Comparison of ENCODE assay signal across 27 mouse cellular contexts in genomic region chr5:125457538-125457937, GRCm38 (mm10). TPM values are rescaled to one million over a fixed set of nuclear protein-coding genes. Genes with fewer than 3 reads are reported as not detected.
DNase-seq lines count a peak whose midpoint lies in the region; ATAC-seq and TF ChIP-seq lines count a peak whose summit lies in the region.
"Had no signal": no experiment of that assay in that cellular context is flagged by ENCODE, and none has a peak within 500 bp of the region (broad histone marks: within the 10 kb centered on the region; RNA-seq: fewer than 3 reads in every experiment).

No protein-coding gene starts in this region.

- H3K9me3 ChIP-seq in MEL (replicated peaks; ENCODE audit: insufficient read depth, low read length): no peaks in the 10 kb centered on the region
- no peaks in the 10 kb centered on the region for H3K9me3 ChIP-seq in liver, embryonic 11.5 days (ENCODE audit: control insufficient read depth, low read length)
- H3K9me3 ChIP-seq in liver, embryonic 14.5 days (ENCODE audit: control insufficient read depth, low read length): no peaks in the 10 kb centered on the region
- H3K9me3 ChIP-seq in liver, postnatal 0 days (ENCODE audit: low read length): no peaks in the 10 kb centered on the region
- H3K9me3 ChIP-seq in kidney, embryonic 15.5 days (replicated peaks): no peaks in the 10 kb centered on the region
- H3K9me3 ChIP-seq in kidney, embryonic 14.5 days (ENCODE audit: control insufficient read depth, low read length): no peaks in the 10 kb centered on the region
- H3K9me3 ChIP-seq: embryonic facial prominence, embryonic 12.5 days; embryonic facial prominence, embryonic 15.5 days; forebrain, embryonic 13.5 days; heart, embryonic 10.5 days; heart, embryonic 13.5 days; hindbrain, embryonic 12.5 days; hindbrain, embryonic 15.5 days had no signal

- H3K4me2 ChIP-seq in liver, embryonic 11.5 days: peak overlapping the region; percentile 36
- peak overlapping the region; percentile 32 for H3K4me2 ChIP-seq in liver, embryonic 14.5 days (ENCODE audit: low read depth)
- no peak overlapping the region for H3K4me2 ChIP-seq in liver, postnatal 0 days (ENCODE audit: low read depth, low read length)
- H3K4me2 ChIP-seq in kidney, embryonic 15.5 days: no peak overlapping the region
- no peak overlapping the region for H3K4me2 ChIP-seq in kidney, embryonic 14.5 days (replicated peaks; ENCODE audit: low read depth, low read length)
- H3K4me2 ChIP-seq: embryonic facial prominence, embryonic 12.5 days; embryonic facial prominence, embryonic 15.5 days; forebrain, embryonic 13.5 days; heart, embryonic 13.5 days; hindbrain, embryonic 12.5 days; hindbrain, embryonic 15.5 days had no signal

- TF ChIP-seq POLR2A in MEL (IDR thresholded peaks at IDR 0.05; ENCODE audit: control insufficient read depth in 1 of 2, insufficient read depth in 1 of 2, low read depth in 1 of 2, low read length in 2 of 2, poor library complexity in 1 of 2): no peak

- peak overlapping the region; percentile 38 for H3K27ac ChIP-seq in MEL (ENCODE audit: control insufficient read depth, low read depth, low read length)
- no peak overlapping the region; the same call in 1 of the 2 replicates for H3K27ac ChIP-seq in liver, embryonic 11.5 days (ENCODE audit: low read depth, low read length)
- H3K27ac ChIP-seq in liver, embryonic 14.5 days: no peak overlapping the region; the same call in 1 of the 2 replicates
- no peak overlapping the region for H3K27ac ChIP-seq in liver, postnatal 0 days (ENCODE audit: low read depth)
- no peak overlapping the region for H3K27ac ChIP-seq in kidney, embryonic 15.5 days
- H3K27ac ChIP-seq in kidney, embryonic 14.5 days (ENCODE audit: low read depth, low read length): no peak overlapping the region
- H3K27ac ChIP-seq: embryonic facial prominence, embryonic 12.5 days; embryonic facial prominence, embryonic 15.5 days; forebrain, embryonic 13.5 days; heart, adult 2 months; heart, embryonic 10.5 days; heart, embryonic 13.5 days; hindbrain, embryonic 12.5 days; hindbrain, embryonic 15.5 days had no signal

- TF ChIP-seq RAD21 in MEL (IDR thresholded peaks at IDR 0.05; ENCODE audit: low read depth, low read length): no peak

- H3K79me2 ChIP-seq in MEL (ENCODE audit: control insufficient read depth, insufficient read depth, low read length, poor library complexity): peaks cover 9% of the 10 kb centered on the region; the same call in 1 of the 2 replicates

- no peak overlapping the region for H3K9ac ChIP-seq in MEL (ENCODE audit: control insufficient read depth, low read depth, low read length, poor library complexity, severe bottlenecking)
- no peak overlapping the region for H3K9ac ChIP-seq in liver, embryonic 11.5 days (ENCODE audit: low read depth, low read length)
- H3K9ac ChIP-seq in liver, embryonic 14.5 days (replicated peaks): no peak overlapping the region
- H3K9ac ChIP-seq in liver, postnatal 0 days (replicated peaks): no peak overlapping the region
- H3K9ac ChIP-seq in kidney, embryonic 15.5 days: no peak overlapping the region
- H3K9ac ChIP-seq in kidney, embryonic 14.5 days (ENCODE audit: low read depth, low read length): no peak overlapping the region
- H3K9ac ChIP-seq: embryonic facial prominence, embryonic 12.5 days; embryonic facial prominence, embryonic 15.5 days; forebrain, embryonic 13.5 days; heart, embryonic 13.5 days; hindbrain, embryonic 12.5 days; hindbrain, embryonic 15.5 days had no signal

- DNase-seq in MEL (ENCODE audit: low read depth, low spot score): peak; percentile 42
- DNase-seq in liver, embryonic 11.5 days (ENCODE audit: low spot score): no peak
- DNase-seq in liver, embryonic 14.5 days (ENCODE audit: low read depth in 3 of 3, low spot score in 3 of 3): peak in 1 of 3 experiments; percentile 37
- no peak for DNase-seq in liver, postnatal 0 days
- DNase-seq in kidney, adult 18-20 months: no peak
- no peak for DNase-seq in cerebellum, adult 11 months
- DNase-seq: adrenal gland, postnatal 10 days; adrenal gland, postnatal 36 days; B cell, adult 2 months; cerebellum, adult 2 months; cerebellum, adult 9-11 months; cerebellum, postnatal 25 days; gastrocnemius, postnatal 10 days; gastrocnemius, postnatal 36 days; heart, adult 2 months had no signal

- H3K4me3 ChIP-seq in MEL (ENCODE audit: control insufficient read depth in 1 of 2, insufficient read depth in 1 of 2, low read depth in 2 of 2, low read length in 2 of 2): no peak overlapping the region
- H3K4me3 ChIP-seq in liver, embryonic 11.5 days (ENCODE audit: low read depth, low read length): no peak overlapping the region
- no peak overlapping the region for H3K4me3 ChIP-seq in liver, embryonic 14.5 days (ENCODE audit: insufficient read depth in 1 of 2, low read depth in 2 of 2, low read length in 2 of 2)
- no peak overlapping the region for H3K4me3 ChIP-seq in liver, postnatal 0 days (ENCODE audit: low read depth, low read length)
- no peak overlapping the region for H3K4me3 ChIP-seq in kidney, embryonic 15.5 days (replicated peaks)
- H3K4me3 ChIP-seq in kidney, embryonic 14.5 days (ENCODE audit: low read length): no peak overlapping the region
- H3K4me3 ChIP-seq: embryonic facial prominence, embryonic 12.5 days; embryonic facial prominence, embryonic 15.5 days; forebrain, embryonic 13.5 days; heart, adult 2 months; heart, embryonic 10.5 days; heart, embryonic 13.5 days; hindbrain, embryonic 12.5 days; hindbrain, embryonic 15.5 days had no signal

- TF ChIP-seq EP300 in MEL (IDR thresholded peaks at IDR 0.05; ENCODE audit: low read depth in 1 of 2, low read length in 2 of 2): peak; percentile 75 to 87
- peak; percentile 61 for TF ChIP-seq EP300 in liver, embryonic 14.5 days (IDR thresholded peaks at IDR 0.05; ENCODE audit: low read depth)
- peak; percentile 40; the same call in 1 of the 2 replicates for TF ChIP-seq EP300 in liver, postnatal 0 days (IDR thresholded peaks at IDR 0.05; ENCODE audit: low read depth)

- H3K4me1 ChIP-seq in MEL (ENCODE audit: control insufficient read depth in 1 of 2, insufficient read depth in 2 of 2, low read length in 2 of 2): peaks cover 21 to 40% of the 10 kb centered on the region in 2 experiments
- H3K4me1 ChIP-seq in liver, embryonic 11.5 days (replicated peaks; ENCODE audit: control insufficient read depth, insufficient read depth, low read length): peaks cover 18% of the 10 kb centered on the region
- H3K4me1 ChIP-seq in liver, embryonic 14.5 days (replicated peaks; ENCODE audit: control insufficient read depth in 2 of 2, insufficient read depth in 2 of 2, low read length in 1 of 2): peaks cover 21 to 24% of the 10 kb centered on the region in 2 experiments
- peaks cover 9% of the 10 kb centered on the region; the same call in 1 of the 2 replicates for H3K4me1 ChIP-seq in liver, postnatal 0 days (ENCODE audit: insufficient read depth)
- H3K4me1 ChIP-seq in kidney, embryonic 15.5 days: no peaks in the 10 kb centered on the region
- H3K4me1 ChIP-seq in kidney, embryonic 14.5 days (ENCODE audit: control insufficient read depth, insufficient read depth, low read length): no peaks in the 10 kb centered on the region
- H3K4me1 ChIP-seq: embryonic facial prominence, embryonic 12.5 days; embryonic facial prominence, embryonic 15.5 days; forebrain, embryonic 13.5 days; heart, embryonic 10.5 days; heart, embryonic 13.5 days; hindbrain, embryonic 12.5 days; hindbrain, embryonic 15.5 days had no signal

- ATAC-seq in liver, embryonic 11.5 days (replicated peaks; ENCODE audit: low FRiP score): peak; percentile 48
- peak; percentile 64 for ATAC-seq in liver, embryonic 14.5 days (ENCODE audit: insufficient read depth)
- ATAC-seq in liver, postnatal 0 days: no peak
- no peak for ATAC-seq in kidney, embryonic 15.5 days (replicated peaks; ENCODE audit: low FRiP score)
- ATAC-seq in kidney, embryonic 14.5 days (ENCODE audit: low FRiP score, low TSS enrichment): no peak
- ATAC-seq: forebrain, embryonic 13.5 days; forebrain, embryonic 16.5 days; Patski had no signal

- TF ChIP-seq CTCF in MEL (IDR thresholded peaks at IDR 0.05 in 2 of 3, conservative IDR thresholded peaks at IDR 0.05 in 1 of 3; ENCODE audit: control insufficient read depth in 1 of 3, insufficient read depth in 1 of 3, low read depth in 2 of 3, low read length in 3 of 3, poor library complexity in 1 of 3, severe bottlenecking in 1 of 3): no peak
- TF ChIP-seq CTCF in liver, embryonic 14.5 days (IDR thresholded peaks at IDR 0.05; ENCODE audit: low read depth): no peak
- TF ChIP-seq CTCF in liver, postnatal 0 days (IDR thresholded peaks at IDR 0.05; ENCODE audit: low read depth): no peak

- 61% methylated on average over 6 of the region's 6 CpGs for WGBS in liver, embryonic 11.5 days
- 14% methylated on average over 6 of the region's 6 CpGs for WGBS in liver, embryonic 14.5 days (ENCODE audit: insufficient replicate concordance)
- WGBS in liver, postnatal 0 days (ENCODE audit: insufficient replicate concordance): 45% methylated on average over 6 of the region's 6 CpGs
- 85% methylated on average over 6 of the region's 6 CpGs for WGBS in kidney, embryonic 15.5 days
- WGBS in kidney, embryonic 14.5 days: 90% methylated on average over 6 of the region's 6 CpGs

- H3K36me3 ChIP-seq in MEL (ENCODE audit: control insufficient read depth in 1 of 2, insufficient read depth in 2 of 2, low read length in 2 of 2): peaks cover 6 to 48% of the 10 kb centered on the region in 2 experiments
- H3K36me3 ChIP-seq in liver, embryonic 11.5 days (ENCODE audit: control insufficient read depth, insufficient read depth, low read length): peaks cover 14% of the 10 kb centered on the region; the same call in 1 of the 2 replicates
- H3K36me3 ChIP-seq in liver, embryonic 14.5 days (replicated peaks; ENCODE audit: control insufficient read depth, insufficient read depth, low read depth): peaks cover 3% of the 10 kb centered on the region; the same call in 1 of the 2 replicates
- peaks cover 13% of the 10 kb centered on the region; the same call in 1 of the 2 replicates for H3K36me3 ChIP-seq in liver, postnatal 0 days (replicated peaks; ENCODE audit: insufficient read depth, low read length)
- peaks cover 34% of the 10 kb centered on the region for H3K36me3 ChIP-seq in kidney, embryonic 15.5 days
- H3K36me3 ChIP-seq in kidney, embryonic 14.5 days (ENCODE audit: control insufficient read depth, insufficient read depth, low read length): peaks cover 16% of the 10 kb centered on the region; the same call in 1 of the 2 replicates

- H3K27me3 ChIP-seq in MEL (ENCODE audit: control insufficient read depth in 1 of 2, insufficient read depth in 2 of 2, low read length in 2 of 2): no peaks in the 10 kb centered on the region
- no peaks in the 10 kb centered on the region for H3K27me3 ChIP-seq in liver, embryonic 11.5 days (replicated peaks; ENCODE audit: control insufficient read depth, insufficient read depth, low read length)
- H3K27me3 ChIP-seq in liver, embryonic 14.5 days (ENCODE audit: control insufficient read depth, insufficient read depth, low read length): no peaks in the 10 kb centered on the region
- H3K27me3 ChIP-seq in liver, postnatal 0 days (ENCODE audit: insufficient read depth, low read length): no peaks in the 10 kb centered on the region
- H3K27me3 ChIP-seq in kidney, embryonic 15.5 days: no peaks in the 10 kb centered on the region
- H3K27me3 ChIP-seq in kidney, embryonic 14.5 days (ENCODE audit: control insufficient read depth, insufficient read depth, low read length): no peaks in the 10 kb centered on the region
- H3K27me3 ChIP-seq: CH12.LX; embryonic facial prominence, embryonic 12.5 days; embryonic facial prominence, embryonic 15.5 days; forebrain, embryonic 13.5 days; heart, embryonic 13.5 days; hindbrain, embryonic 12.5 days; hindbrain, embryonic 15.5 days; Patski had no signal

RNA-seq across cellular contexts. Expression of gene Bri3bp, which starts 16.2 kb away (rescaled TPM):
- 87.6 and 88.6 TPM in 2 replicates for total RNA-seq in MEL (2012; rRNA removed)
- 100 to 1,000 TPM in 1 of 2 experiments, 10 to 100 TPM in 1; 73.7 to 264 TPM for polyA plus RNA-seq in MEL (2012; ENCODE audit: insufficient read depth in 1 of 2, insufficient read length in 2 of 2, low read depth in 1 of 2, low replicate concordance in 2 of 2, missing spikeins in 1 of 2)
- 63.6 and 67.9 TPM in 2 replicates for polyA plus RNA-seq in liver, embryonic 11.5 days (2014; fragmentation: Nextera tagmentation; extraction: Ambion mirVana)
- polyA plus RNA-seq in liver, embryonic 14.5 days (2012; rRNA removed): 3.7 and 4.9 TPM in 2 replicates
- polyA plus RNA-seq in liver, embryonic 14.5 days (2014; fragmentation: Nextera tagmentation; extraction: Ambion mirVana): 16.4 and 21.1 TPM in 2 replicates
- 20.2 and 20.9 TPM in 2 replicates for polyA plus RNA-seq in liver, postnatal 0 days (2015; fragmentation: Nextera tagmentation; extraction: Ambion mirVana)
- 41.5 and 42.0 TPM in 2 replicates for polyA plus RNA-seq in kidney, embryonic 15.5 days (2015; fragmentation: Nextera tagmentation; extraction: Ambion mirVana)
- 29.6 and 39.8 TPM in 2 replicates for polyA plus RNA-seq in kidney, embryonic 14.5 days (2014; fragmentation: Nextera tagmentation; extraction: Ambion mirVana)

RNA-seq across cellular contexts. Expression of gene Aacs, which starts 18.1 kb away (rescaled TPM):
- 32.8 and 34.9 TPM in 2 replicates for total RNA-seq in MEL (2012; rRNA removed)
- polyA plus RNA-seq in MEL (2012; ENCODE audit: insufficient read depth in 1 of 2, insufficient read length in 2 of 2, low read depth in 1 of 2, low replicate concordance in 2 of 2, missing spikeins in 1 of 2): 10 to 100 TPM in 1 of 2 experiments, not detected in 1; 79.5 TPM
- 29.3 and 29.7 TPM in 2 replicates for polyA plus RNA-seq in liver, embryonic 11.5 days (2014; fragmentation: Nextera tagmentation; extraction: Ambion mirVana)
- polyA plus RNA-seq in liver, embryonic 14.5 days (2012; rRNA removed): 11.0 and 11.6 TPM in 2 replicates
- 13.2 and 13.5 TPM in 2 replicates for polyA plus RNA-seq in liver, embryonic 14.5 days (2014; fragmentation: Nextera tagmentation; extraction: Ambion mirVana)
- polyA plus RNA-seq in liver, postnatal 0 days (2015; fragmentation: Nextera tagmentation; extraction: Ambion mirVana): 3.8 and 4.6 TPM in 2 replicates
- polyA plus RNA-seq in kidney, embryonic 15.5 days (2015; fragmentation: Nextera tagmentation; extraction: Ambion mirVana): 36.0 and 40.7 TPM in 2 replicates
- polyA plus RNA-seq in kidney, embryonic 14.5 days (2014; fragmentation: Nextera tagmentation; extraction: Ambion mirVana): 21.0 and 36.6 TPM in 2 replicates

RNA-seq across cellular contexts. Expression of gene Dhx37, which starts 23.6 kb away (rescaled TPM):
- total RNA-seq in MEL (2012; rRNA removed): 26.0 and 27.4 TPM in 2 replicates
- 100 to 1,000 TPM in 1 of 2 experiments, 10 to 100 TPM in 1; 55.3 to 549 TPM for polyA plus RNA-seq in MEL (2012; ENCODE audit: insufficient read depth in 1 of 2, insufficient read length in 2 of 2, low read depth in 1 of 2, low replicate concordance in 2 of 2, missing spikeins in 1 of 2)
- 18.5 and 19.4 TPM in 2 replicates for polyA plus RNA-seq in liver, embryonic 11.5 days (2014; fragmentation: Nextera tagmentation; extraction: Ambion mirVana)
- 5.5 and 8.1 TPM in 2 replicates for polyA plus RNA-seq in liver, embryonic 14.5 days (2012; rRNA removed)
- polyA plus RNA-seq in liver, embryonic 14.5 days (2014; fragmentation: Nextera tagmentation; extraction: Ambion mirVana): 2.0 and 2.2 TPM in 2 replicates
- 3.3 and 3.4 TPM in 2 replicates for polyA plus RNA-seq in liver, postnatal 0 days (2015; fragmentation: Nextera tagmentation; extraction: Ambion mirVana)
- 13.3 and 15.6 TPM in 2 replicates for polyA plus RNA-seq in kidney, embryonic 15.5 days (2015; fragmentation: Nextera tagmentation; extraction: Ambion mirVana)
- polyA plus RNA-seq in kidney, embryonic 14.5 days (2014; fragmentation: Nextera tagmentation; extraction: Ambion mirVana): 7.7 and 14.4 TPM in 2 replicates

Comparison
In these comparisons a context has a peak if more than half of its experiments do, and no peak if none do; other contexts are left out.
1. ATAC-seq: peak in liver, embryonic 11.5 days (single experiment) and liver, embryonic 14.5 days (single experiment); none in liver, postnatal 0 days (single experiment), kidney, embryonic 15.5 days (single experiment) and kidney, embryonic 14.5 days (single experiment).
2. H3K4me2 ChIP-seq: peak in liver, embryonic 11.5 days (single experiment) and liver, embryonic 14.5 days (single experiment); none in liver, postnatal 0 days (single experiment), kidney, embryonic 15.5 days (single experiment) and kidney, embryonic 14.5 days (single experiment).